Mouse (Mus musculus) heart, adult 11 months (tissue): ENCODE data around the gene Aipl1.

ENCODE experiments used
- DNase-seq: peaks from one replicate; pipeline ENCODE4 v3.0.0; 2022

Aipl1 gene

DNA sequence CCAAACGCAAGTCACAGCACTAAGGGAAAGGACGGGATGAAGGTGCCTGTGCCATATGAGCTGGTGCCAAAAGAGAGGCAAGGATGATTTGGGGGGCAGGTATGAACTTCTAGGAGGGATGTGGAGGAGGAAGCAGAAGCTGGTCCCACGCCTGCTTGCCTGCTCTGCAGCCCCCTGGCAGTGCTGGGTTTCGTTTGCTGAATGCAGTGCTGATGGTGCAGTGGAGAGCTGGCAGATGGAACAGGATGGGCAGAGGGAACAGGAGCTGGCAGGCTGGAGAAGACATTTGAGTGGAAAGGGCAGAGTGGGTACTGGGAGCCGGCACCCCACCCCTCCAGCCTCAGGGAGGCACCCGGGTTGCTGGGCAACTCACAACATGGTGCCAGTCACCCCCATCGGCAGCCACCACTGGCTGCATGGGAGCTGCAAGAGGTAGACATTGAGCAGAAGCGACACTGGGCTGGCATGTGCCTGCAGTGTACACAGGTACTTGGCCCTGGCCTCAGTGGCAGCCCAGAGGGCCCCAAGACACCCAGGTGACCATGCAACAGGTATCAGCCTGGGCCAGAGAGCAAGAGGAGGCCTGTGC is 12.0 kb upstream of the Aipl1 start:
- DNase-seq, result no peak

DNA sequence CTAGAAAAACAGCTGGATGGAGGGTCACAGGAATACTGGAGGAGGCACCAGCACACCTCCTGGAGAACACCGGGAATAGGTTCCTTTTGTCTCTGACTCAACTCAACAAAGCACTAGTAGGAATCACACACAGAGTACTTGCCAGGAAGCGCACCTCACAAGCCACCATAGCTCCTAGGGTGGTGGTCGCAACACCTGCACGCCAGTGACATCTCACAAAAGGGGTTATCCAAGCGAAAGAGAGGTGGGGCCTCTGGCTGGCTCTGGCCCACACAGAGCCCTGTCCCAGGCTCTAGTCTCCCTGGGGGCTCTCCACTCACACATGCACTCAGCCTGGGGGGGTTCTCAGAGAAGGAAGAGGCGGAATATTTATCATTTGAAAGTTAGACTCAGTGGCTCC is 11.4 kb upstream of the Aipl1 start:
- no peak for DNase-seq

DNA sequence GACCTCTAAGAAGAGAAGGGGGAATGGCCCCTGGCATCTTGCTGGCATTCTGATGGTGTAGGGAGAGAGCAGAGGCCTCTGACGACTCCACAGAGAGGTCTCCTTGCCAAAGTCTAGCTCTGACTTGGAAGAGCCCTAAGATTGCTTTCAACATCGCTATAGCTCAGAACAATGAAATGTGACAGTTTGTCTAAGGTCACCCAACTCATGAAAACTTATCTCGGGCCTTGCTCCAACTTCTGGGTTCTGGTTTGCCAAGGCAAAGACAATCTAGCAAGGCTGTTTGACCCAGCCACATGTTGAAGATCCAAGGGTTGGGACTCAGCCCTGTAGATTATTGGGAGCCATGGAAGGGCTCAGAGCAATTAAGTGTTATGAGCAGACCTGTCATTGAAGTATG is 6.9 kb upstream of the Aipl1 start:
- no peak for DNase-seq

DNA sequence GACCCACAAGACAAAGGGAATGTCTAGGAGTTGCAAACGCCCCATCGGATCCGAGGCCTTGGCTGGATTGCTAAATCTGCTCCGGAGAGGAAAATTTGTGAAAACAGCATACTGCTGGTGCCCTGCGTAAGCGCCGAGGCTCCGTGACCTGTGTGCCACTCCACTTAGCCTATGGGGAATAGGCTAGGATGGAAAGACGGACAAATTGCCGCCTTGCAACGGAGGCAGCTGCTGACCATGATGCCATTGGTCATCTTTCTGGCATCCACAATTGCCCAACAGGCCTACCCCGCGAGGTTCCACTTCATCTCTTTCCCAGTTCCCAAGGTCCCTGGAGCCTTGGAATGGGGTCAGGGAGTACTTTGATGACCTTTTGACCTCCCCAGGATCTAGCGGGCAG is 5.3 kb upstream of the Aipl1 start:
- DNase-seq, result no peak

DNA sequence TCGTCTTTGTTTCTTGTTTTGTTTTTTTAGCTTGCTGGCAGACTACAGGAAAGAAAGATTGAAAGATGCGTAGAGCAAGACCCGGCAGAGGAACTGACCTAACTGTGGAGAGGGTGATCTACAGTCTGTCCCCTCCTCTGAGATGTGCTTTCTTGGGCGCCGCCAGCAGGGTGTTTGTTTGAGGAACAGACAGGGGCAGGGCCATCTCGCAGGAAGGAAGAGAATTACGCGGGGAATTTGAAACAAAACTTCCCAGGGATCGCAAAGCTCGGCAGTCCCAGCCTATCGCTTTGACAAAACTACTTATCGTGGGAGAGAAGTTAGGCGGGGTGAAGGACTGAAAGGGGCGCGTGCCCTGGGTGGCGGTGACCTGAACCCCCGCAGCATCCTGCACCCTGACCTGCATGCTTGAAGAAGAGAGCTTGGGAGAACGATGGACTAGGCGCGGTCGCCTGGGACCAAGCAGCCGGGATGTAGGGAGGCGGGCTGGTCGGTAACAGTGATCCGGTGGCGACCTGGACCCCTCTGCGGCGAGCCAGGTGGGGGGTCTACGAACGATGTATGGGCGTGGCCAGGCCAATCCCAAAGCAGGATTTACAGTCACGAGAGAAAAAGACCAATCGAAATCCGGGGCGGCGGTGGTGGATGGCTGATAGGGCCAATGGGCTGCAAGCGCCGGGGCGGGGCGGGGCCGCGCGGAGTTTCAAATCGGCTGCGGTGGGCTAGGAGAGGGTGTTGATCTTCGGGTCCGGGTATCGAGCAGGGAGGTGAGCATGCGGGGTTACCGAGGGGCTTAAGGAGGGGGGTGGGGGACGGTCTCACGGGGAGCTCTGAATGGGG is 4.7 kb upstream of the Aipl1 start, which contains the start of gene Pimreg:
Gene Pimreg, plus strand, starts transcription at position 265 of the 840 bp plus-strand sequence.
- peak; percentile 99 for DNase-seq

DNA sequence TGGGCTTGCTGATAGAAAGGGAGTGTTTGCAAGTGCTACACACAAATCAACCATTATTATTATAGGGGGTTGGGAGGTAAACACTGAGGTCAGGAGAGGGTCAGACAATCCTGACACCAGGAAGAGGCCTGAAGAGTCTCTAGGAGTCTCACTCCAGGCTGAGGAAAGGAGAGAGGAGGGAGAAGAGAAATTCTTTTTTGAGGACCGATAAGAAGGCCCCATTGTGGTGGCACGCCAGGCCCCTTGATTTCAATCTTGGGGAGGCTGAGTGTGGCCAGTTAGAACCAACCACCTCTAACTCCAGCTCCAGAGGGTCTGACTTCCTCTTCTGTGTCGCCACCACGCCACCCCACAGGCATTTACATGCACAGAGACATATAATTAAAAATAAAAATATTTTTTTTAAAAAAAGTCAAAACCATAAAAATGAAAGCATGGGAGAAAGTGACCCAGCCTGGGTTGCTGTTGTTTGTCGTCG is 4.0 kb upstream of the Aipl1 start:
- DNase-seq, result no peak

DNA sequence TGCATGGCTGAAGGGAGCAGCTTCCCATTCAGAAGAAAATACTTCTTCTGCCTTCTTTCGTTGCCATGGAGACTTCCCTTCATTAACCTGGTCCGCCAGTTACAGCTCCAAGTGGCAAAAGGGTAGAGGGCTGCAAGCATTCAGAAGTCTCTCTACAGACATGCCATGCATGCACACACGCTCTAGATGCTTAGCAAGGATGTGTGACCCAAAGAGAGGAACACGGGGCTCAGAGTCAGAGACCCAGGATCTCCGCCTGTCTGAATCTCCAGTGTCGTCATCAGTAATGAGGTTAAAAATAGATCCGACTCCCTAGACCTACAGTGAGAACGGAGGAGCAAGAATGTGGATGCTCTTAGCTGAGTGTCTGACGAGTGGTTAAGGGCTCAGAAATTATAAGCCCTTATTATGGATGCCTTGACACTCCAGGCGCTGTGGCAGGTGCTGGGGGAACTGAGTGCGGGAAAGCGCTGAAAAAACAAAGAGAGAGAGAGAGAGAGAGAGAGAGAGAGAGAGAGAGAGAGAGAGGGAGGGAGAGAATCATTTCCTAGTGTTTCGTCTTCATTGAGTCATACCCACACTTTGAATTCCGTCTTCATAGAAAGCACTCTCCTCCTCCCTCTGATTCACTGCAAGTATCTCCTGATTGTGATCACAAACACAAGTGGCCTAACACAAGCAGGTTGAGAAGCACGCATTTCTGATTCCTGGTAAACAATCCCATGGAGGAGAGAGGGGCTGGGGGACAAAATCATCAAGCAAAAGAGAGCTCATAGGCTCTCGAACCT is 2.5 kb upstream of the Aipl1 start:
- no peak for DNase-seq

DNA sequence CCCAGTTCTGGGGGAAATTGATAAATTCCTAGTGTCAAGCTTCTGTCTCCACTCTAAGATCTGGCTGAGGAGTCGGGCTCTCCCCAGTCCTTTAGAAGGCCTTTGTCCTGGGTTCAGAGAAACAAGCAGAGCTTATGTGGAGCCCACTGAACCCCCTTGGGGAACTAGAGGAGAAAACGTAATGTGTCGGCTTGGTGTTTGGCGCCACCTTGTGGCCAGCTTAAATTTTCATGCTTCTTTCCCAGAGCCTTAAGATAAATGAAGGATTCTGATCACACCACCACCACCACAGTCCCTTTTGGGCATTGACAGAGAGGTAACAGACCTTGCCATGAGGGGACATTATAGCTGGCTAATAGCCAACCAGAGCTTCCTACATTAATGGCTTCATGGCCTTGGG is 687 bp upstream of the Aipl1 start:
- DNase-seq, result no peak

DNA sequence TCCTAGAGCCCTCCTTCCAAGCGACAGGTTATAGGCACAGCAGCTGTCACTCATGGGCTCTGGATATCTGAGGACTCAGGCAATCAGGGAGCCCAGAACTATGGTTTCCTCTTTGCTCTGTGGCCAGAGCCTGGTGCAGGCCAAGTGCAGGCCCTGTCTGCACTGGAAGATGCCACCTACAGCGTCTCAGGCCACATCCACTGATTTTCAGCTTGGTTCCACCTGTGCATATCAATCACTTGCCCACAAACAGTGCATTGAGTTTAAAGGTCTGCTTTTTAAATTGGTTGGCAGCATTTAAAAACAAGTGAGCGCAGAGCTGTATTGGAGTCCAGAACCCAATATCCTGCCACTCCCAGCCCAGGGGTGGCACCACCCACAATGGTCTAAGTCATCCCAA is 4.7 kb downstream of the Aipl1 start:
- no peak for DNase-seq

DNA sequence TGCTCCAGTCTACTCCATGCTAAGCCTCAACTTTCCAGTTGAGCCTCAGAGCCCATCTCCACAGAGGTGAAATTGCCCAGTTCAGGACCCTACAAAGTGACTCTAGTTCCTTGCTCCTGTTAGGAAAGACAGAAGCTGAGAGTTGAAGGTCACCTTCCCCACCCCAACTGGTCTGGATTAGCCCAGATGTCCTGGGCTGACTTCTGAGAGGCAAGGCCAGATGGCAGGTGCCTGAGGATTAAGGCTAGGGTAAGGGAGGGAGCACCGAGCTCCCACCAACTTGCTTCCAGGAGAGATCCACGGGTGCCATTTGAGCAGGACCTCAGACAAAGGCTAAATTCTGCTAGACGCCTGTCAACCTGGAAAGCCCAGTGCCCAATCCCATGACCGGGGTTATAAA is 5.2 kb downstream of the Aipl1 start:
- no peak for DNase-seq

DNA sequence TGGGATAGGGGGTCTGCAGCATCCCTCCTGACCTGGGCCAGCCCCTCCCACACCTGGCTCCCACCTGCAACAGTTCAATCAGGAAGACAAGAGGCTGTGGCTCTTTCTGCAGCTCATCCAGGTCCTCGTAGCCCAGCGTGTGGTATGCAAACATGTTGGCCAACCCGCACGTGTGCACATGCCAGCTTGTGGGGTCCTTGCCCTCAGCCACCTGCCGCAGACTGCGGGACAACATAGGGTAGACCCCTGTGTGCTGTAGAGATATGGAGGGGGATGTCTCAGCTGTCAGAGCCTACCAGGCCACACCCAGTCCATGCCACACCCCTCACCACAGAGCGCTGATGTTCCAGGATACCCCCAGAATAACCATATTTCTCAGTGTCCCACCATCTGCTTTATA is 6.0 kb downstream of the Aipl1 start:
- DNase-seq, result no peak

DNA sequence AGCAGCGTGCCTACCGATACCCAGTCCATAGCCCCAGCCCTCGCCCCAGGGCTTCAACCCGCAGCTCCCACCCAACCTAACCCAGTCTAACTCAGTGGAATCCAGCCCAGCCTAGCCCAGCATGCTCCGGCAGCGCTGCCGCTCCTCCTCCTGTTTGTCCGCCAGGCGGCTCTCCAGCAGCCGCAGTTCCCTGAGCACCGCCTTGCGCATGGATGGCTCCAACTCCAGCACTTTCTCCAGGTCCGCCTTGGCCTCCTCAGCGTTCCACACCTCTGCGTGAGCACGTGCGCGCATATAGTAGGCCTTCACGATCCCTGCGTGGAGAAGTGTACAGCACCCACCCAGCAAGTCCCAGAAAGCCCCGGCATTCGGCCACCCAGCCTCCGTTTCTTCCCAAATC is 8.2 kb downstream of the Aipl1 start:
- DNase-seq, result no peak

DNA sequence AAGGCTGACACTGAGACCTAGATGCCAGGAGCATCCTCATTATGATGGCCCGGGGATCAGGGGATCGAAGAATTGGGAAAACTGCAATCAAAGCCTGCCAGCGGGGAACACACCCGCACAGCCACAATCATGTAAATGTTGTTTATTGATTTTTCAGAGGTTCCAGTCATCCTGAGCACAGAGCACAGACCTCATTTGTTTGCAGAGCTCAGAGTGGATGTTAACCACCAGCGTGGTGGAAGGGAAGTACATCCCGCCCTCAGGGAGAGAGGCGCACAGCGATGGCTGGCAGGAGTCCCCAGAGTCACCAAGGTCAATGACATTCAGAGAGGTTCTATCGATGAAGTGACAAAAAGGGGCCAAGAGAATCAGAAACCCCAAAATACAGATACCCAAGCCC is 9.5 kb downstream of the Aipl1 start:
- no peak for DNase-seq

DNA sequence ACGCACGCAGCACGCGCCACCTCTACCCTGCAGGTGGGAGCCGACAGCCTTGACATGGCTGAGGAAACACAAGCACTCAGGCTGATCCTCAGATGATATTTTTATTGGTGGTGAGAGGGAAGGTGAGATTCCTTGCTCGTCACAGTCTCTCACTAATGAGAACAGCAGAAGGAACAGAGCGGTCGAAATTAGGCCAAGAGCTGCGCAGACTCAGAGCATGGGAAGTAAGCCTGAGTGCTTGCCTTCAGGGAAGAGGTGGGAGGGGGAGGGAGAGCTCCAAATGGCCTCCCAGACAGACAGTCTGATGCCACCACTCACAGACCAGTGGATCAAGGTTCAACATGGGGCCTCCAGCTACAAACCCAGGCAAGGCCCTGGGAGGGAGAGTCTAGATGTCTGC is 10.8 kb downstream of the Aipl1 start:
- DNase-seq, result no peak

DNA sequence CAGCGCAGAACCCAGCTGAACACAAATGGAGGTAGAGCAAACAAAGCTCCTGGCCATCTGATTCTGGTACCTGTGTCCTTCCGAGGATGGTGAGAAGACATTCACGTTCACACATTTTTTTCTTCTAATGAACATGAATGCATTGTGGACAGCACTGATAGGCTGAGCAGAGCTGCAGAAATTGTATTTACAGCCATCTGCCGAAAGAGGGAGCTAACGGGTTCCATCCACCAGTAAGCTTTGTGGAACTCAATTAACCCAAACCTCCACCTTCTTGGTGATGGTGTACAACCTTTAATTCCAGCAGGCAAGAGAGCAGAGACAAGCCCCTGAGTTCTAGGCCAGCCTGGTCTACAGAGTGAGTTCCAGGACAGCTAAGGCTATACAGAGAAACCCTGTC is 11.5 kb downstream of the Aipl1 start:
- DNase-seq, result no peak

DNA sequence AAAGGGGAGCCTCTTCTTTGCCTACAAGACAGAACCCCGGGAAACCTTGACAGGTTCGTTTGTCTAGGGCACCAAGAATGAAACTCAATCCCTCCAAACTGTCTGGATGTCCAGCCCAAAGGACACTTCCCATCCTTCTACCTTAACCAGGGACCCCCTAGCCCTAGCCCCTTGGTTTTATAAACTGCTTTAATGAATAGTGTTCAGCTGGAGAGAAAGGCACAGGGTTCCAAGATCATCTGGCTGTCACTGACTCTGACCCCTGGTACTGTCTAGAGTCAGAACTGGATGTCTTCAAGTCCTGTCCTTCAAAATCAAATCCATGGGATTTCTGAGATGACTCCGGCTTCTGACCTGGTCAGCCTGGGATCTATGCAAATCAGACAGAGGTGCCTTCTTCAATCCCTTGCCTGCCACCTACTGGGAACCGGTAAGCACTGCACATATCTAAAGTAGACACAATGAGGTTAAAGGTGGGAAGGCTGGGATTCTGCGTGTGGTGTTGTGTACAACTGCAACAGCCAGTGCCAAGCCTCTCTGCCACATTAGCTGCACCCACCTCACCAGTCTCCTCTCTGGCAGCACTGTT is 13.0 kb downstream of the Aipl1 start:
- DNase-seq, result no peak

DNA sequence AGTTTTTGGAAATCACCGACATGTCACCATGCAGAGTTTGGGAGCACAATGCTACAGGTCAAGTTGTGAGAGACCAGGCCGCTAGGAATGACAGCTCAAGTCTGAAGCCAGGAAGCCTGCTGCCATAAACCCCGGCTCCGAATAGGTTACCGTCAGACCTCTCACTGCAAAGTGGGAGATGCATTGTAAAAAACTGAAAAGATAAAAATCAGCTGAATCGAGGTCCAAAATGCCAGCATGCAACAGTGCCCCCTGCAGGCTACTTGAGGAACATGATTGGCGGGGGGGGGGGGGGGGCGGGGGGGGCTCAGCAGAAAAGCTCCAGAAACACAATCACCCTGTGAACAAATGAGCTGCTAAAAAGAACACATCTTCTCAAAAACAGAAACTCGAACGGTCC is 13.7 kb downstream of the Aipl1 start:
- no peak for DNase-seq

DNA sequence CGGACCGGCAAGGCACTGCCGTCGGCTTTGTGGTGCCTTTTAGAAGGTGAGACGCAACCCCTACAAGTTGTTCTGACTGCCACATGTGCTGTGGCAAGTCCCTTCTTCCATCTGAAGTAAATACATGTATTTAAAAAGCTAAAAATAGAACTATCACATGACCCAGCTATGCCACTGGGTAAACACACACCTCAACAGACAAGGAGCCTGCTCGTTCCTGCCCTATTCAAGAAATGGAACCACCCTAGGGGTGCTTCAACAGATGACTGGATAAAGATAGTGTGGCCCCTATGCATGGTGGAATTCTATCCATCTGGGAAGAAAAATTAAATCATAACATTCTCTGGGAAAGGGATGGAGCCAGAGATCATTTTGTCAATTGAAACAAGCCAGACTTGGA is 14.5 kb downstream of the Aipl1 start:
- no peak for DNase-seq

DNA sequence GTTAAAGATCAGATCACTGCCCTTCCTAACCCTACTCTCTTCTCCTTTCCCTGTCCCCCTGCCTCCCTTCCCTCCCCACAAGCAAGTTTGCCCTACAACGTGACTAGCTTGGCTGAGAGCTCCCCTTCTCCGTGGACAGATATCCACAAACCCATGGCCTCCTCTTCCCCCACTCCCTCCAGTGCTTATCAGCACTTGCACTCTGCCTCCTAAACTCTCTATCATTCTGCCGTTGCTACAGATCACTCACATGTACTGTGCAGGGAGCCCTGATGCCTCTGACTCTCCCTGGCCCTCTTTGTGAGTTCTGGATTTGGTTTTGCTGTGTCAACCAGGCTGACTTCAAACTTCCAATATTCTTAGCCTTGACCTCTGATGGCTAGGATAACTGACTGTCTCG is 16.3 kb downstream of the Aipl1 start:
- DNase-seq, result no peak

DNA sequence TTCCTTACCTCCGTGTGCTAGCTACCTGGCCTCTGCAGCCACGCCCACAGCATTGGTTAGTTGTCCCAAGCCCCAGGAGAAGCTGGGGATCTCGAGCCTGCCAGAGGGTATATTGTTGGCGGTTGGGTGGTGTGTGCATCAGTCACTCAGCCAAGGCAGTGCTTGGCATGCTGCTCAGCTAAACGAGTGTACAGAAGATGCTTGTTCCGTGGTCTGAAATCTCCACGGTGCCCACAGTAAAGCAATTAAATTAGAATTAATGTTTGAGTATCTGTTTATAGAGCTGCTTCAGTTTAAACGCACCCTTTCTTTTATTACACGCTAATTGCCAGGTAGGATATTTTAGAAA is 20.1 kb downstream of the Aipl1 start:
- DNase-seq, result no peak

DNA sequence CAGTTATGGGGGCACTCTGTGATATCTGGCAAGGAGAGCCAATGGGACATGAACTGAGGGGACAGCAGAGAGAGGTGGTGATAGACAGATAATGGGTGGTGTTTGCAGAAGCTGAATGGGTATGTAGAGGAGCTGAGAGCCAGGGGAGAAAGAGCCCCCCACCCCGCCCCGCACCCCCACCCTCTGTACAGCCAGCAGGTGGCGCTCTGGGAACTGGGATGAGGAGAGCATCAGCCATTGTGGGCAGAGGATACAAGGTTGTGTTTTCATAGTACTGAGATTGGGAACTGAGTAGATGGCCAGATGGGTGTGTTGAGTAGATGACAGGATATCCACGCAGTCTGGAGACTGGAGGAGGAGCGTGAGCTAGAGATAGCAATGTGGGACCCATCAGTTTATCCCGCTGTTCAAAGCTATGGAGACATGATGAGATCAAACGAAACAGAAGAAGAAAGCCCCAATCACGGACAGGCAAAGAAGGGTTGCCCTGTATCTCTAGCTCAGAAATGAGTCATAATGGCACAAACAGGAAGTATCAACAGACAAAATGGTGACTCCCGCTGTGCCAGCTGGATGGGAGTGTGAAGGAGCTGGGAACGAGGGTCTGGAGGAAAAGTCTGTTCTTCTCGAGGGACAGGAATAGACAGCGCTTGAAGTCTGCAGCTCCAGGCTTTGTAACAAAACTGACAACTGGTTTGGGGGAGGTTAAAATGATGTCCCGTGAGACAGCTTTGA is 20.6 kb downstream of the Aipl1 start:
- DNase-seq, result no peak

DNA sequence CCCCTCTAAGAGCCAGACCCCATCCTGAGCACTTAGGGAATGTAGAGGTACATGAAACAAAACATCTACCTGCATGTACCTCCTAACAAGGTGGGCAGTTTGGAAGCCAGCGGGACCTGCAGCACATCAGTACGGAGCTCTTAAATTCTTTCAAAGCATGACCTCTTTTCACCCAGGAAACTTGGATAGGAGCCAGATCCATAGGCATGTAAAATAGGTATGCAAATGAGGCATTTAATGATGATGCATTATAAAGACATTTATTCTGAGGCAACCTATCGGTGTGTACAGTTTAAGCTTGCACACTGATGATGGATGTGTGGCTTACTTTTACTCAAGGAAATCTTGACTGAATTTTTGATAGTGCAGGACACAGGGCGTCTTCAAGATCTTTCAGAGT is 22.6 kb downstream of the Aipl1 start:
- no peak for DNase-seq

DNA sequence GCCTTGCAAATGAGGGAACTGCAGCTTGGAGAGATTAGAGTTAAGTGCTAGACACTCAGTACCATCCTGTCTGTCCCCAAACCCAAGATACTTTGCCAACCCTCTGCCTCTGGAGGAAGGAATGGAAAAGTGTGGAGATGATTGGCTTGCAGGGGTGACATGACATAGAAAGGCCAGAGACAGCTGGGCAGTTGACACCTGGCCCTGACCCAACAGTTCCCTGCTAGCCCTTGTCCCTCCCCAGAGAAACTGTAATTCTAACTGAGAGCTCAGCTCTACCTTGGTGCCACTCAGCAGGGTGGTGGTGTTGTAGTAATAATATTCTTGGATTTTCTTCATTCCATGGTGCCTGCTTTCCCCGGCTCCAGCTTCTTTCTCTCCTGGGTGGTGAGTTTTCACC is 25.4 kb downstream of the Aipl1 start:
- no peak for DNase-seq
